Mouse (Mus musculus) intestine, embryonic 14.5 days (tissue): ENCODE measurements at regions not wholly inside any gene's neighbourhood (a gene's known extent, or its start where the extent isn't known, plus 50 kb on each side); places are given as distances from the start of the nearest gene placed in this dataset.

Source experiments
- ATAC-seq: fragments of 200-750 bp; cut with Nextera tagmentation; replicated peaks from 2 replicates; pipeline ENCODE4 v1.8.0; 2017; ENCODE audit warnings: low read depth, moderate number of reproducible peaks, moderate TSS enrichment, moderate library complexity; ENCODE audit not compliant: low FRiP score, low TSS enrichment
- DNase-seq: peaks from one replicate; pipeline ENCODE4 v3.0.0-alpha.2; 2018; ENCODE audit warnings: low spot score
- H3K27ac ChIP-seq: fragments of 300-500 bp; sonication (generic); 2 replicates; pipeline ENCODE4 v1.5.1; 2014; ENCODE audit warnings: low read depth, mild to moderate bottlenecking, control low read depth
- H3K27me3 ChIP-seq: fragments of 300-500 bp; sonication (generic); replicated peaks from 2 replicates; pipeline ENCODE4 v1.6.1; 2014; ENCODE audit warnings: low read length, control low read depth; ENCODE audit not compliant: control insufficient read depth, insufficient read depth
- H3K36me3 ChIP-seq: fragments of 300-500 bp; sonication (generic); 2 replicates; pipeline ENCODE4 v1.6.1; 2014; ENCODE audit warnings: low read length, control low read depth; ENCODE audit not compliant: control insufficient read depth, insufficient read depth
- H3K4me1 ChIP-seq: fragments of 300-500 bp; sonication (generic); replicated peaks from 2 replicates; pipeline ENCODE4 v1.6.1; 2014; ENCODE audit warnings: low read length, control low read depth, mixed read lengths; ENCODE audit not compliant: control insufficient read depth, insufficient read depth
- H3K4me2 ChIP-seq: fragments of 300-500 bp; sonication (generic); 2 replicates; pipeline ENCODE4 v1.6.1; 2014; ENCODE audit warnings: low read length
- H3K4me3 ChIP-seq: fragments of 300-500 bp; sonication (generic); 2 replicates; pipeline ENCODE4 v1.5.1; 2014; ENCODE audit warnings: low read depth, low read length, control low read depth, mixed read lengths
- H3K9ac ChIP-seq: fragments of 300-500 bp; sonication (generic); 2 replicates; pipeline ENCODE4 v1.6.1; 2014; ENCODE audit warnings: mild to moderate bottlenecking, low read length
- H3K9me3 ChIP-seq: fragments of 300-500 bp; sonication (generic); 2 replicates; pipeline ENCODE4 v1.6.1; 2016; ENCODE audit warnings: low read length, control low read depth; ENCODE audit not compliant: control insufficient read depth
- WGBS: fragments of 180-500 bp; shearing (Covaris S2); extraction: QIAGEN DNeasy Blood & Tissue Kit; methylation state at CpG from one replicate; pipeline ENCODE4 v1.1.7; 2014; 5-methylcytosine and 5-hydroxymethylcytosine counted together

DNA sequence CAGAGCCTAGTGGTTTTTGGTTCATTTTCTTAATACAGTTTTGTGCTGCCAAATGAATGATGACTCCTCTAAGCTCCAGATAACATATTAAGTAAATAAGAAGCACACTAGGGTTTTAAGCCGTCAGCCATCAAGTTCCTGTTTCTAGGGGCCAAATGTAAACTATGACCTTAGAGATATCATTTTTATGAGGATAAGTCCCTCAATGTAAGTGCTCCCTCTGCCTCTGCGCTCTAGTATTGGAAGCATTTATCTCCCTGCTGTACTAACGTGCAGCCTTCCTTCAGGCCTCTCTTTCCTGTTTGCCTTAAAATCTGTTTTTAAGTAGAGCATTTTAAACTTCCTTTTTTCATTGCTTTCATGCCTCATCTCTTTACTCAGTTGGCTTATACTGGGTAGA, 381.3 kb upstream of the Cd180 start:
- H3K4me1 ChIP-seq, result peaks cover 4% of the 10 kb centered on the region; the same call in 1 of the 2 replicates
- 16% methylated on average over 3 of the region's 3 CpGs for WGBS
- H3K9me3 ChIP-seq, result no peaks in the 10 kb centered on the region
- DNase-seq, result no peak
- no peak overlapping the region for H3K4me3 ChIP-seq
- no peaks in the 10 kb centered on the region for H3K36me3 ChIP-seq
- no peak overlapping the region for H3K27ac ChIP-seq
- ATAC-seq, result no peak
- H3K27me3 ChIP-seq, result no peaks in the 10 kb centered on the region
- H3K9ac ChIP-seq, result no peak overlapping the region
- no peak overlapping the region for H3K4me2 ChIP-seq

DNA sequence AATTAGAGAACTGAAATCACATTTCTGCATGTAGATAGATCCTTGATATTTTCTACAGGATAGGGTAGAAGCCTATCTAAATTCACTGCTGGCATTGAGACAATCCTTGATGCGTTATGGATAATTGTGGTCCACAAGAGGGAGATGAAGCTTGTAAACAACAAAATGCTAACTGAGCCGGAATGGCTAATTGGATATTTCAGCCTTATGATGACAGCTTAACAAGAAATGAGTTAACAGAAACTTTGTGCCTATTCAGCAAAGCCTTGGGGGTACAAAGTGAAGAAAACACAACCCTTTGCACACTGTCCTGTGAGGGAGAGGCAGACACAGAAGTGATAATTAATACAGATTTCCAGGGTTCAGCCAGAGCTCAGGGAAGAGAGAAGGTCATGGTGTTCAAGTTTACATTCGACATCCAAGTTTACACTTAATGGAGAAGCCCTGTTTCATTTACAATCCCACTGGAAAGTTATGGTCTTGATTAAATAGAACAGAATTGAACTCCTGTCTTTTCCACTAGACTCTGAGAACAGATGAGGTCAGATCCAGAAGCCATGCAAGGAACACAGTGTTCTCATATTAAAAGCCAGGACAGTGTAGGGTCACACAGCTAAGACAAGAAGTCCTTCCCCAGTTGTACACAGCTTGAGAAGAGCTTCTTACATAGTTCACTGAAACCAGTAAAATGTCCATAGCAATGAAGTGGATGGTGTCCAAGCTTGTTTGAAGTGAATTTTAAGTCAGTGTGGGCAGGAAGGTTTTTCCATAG, 377.3 kb upstream of the Cd180 start:
- Histone ChIP-seq H3K9ac (no peak overlapping the region), H3K27me3 (no peaks in the 10 kb centered on the region), H3K36me3 (no peaks in the 10 kb centered on the region), H3K27ac (no peak overlapping the region), H3K4me2 (no peak overlapping the region), H3K4me3 (no peak overlapping the region), H3K9me3 (no peaks in the 10 kb centered on the region), H3K4me1 (no peaks in the 10 kb centered on the region)
- ATAC-seq (no peak), DNase-seq (no peak)
- 61% methylated on average over 3 of the region's 3 CpGs for WGBS

DNA sequence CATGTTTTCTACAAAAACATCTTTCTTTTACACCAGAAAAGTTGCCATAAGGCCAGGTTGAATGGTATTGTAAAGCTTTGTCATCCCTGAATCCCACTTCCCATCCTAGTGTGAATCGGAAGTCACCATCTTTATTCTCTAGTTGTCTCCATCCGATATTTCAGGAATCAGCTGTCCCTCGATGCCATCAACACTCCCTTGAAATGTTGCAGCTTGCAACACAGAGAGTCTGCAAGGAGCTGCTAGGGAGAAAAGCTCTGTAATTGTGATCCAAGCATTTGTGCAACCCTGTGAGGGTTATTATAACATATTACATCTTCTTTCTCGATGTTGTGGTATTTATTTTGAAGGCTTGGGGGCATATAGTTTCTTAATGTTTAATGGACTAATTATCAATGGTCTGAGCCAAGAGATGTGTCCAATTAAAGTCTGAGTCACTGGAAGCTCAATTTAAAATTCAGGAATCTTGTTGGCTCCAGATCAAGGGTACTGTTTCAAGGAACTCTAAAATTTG, 374.4 kb upstream of the Cd180 start:
- H3K4me3 ChIP-seq, result no peak overlapping the region
- DNase-seq (no peak), ATAC-seq (no peak)
- H3K27ac ChIP-seq, result no peak overlapping the region
- H3K9ac ChIP-seq, result no peak overlapping the region
- no peaks in the 10 kb centered on the region for H3K36me3 ChIP-seq
- no peaks in the 10 kb centered on the region for H3K9me3 ChIP-seq
- 81% methylated on average over 4 of the region's 4 CpGs for WGBS
- H3K27me3 ChIP-seq, result no peaks in the 10 kb centered on the region
- no peak overlapping the region for H3K4me2 ChIP-seq
- H3K4me1 ChIP-seq, result no peaks in the 10 kb centered on the region

DNA sequence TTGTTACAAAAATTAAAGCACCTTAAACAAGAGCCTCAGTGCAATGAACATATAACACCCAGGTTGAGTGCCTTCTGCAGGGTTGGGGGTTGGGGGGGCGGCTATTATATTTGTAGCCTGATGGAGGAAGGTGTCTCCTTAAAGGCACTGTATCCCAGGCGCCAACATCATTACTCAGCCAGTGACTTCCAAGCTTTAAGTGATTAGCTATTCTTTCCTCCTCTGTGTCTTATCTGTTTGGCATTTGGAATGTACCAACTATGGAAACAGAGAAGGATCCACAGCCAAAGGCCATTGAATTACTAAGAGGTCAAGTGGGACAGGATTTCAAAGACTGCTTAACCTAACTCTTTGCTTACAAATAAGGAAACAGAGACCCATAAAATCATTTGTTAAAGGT, 373.9 kb upstream of the Cd180 start:
- Histone ChIP-seq H3K36me3 (no peaks in the 10 kb centered on the region), H3K27ac (no peak overlapping the region), H3K4me2 (no peak overlapping the region), H3K4me1 (no peaks in the 10 kb centered on the region), H3K27me3 (no peaks in the 10 kb centered on the region), H3K9ac (no peak overlapping the region), H3K9me3 (no peaks in the 10 kb centered on the region), H3K4me3 (no peak overlapping the region)
- 72% methylated on average over 2 of the region's 2 CpGs for WGBS
- ATAC-seq (no peak), DNase-seq (no peak)

DNA sequence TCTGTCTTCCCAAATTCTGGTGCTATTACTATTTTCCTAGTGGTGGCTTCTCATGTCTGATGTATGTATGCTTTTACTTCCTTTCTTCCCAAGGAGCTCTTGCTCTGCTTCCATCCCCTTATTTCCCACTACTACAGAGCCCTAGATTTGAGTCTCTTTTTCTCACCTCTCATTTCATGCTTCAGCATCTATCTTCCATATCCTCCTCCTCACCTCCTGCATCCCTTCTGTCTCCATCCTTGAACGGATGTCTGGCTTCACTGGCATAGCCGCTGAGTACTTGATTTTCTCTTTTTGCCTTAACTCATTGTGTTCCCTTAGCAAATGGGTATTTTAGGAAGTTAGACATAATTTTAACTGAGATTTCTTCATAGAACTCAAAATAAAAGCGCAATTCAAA, 369.5 kb upstream of the Cd180 start:
- H3K27ac ChIP-seq, result no peak overlapping the region
- no peaks in the 10 kb centered on the region for H3K27me3 ChIP-seq
- DNase-seq, result no peak
- no peaks in the 10 kb centered on the region for H3K9me3 ChIP-seq
- ATAC-seq, result no peak
- no peaks in the 10 kb centered on the region for H3K36me3 ChIP-seq
- WGBS, result 91% methylated on average over 3 of the region's 3 CpGs
- H3K4me2 ChIP-seq, result no peak overlapping the region
- no peaks in the 10 kb centered on the region for H3K4me1 ChIP-seq
- H3K4me3 ChIP-seq, result no peak overlapping the region
- H3K9ac ChIP-seq, result no peak overlapping the region

DNA sequence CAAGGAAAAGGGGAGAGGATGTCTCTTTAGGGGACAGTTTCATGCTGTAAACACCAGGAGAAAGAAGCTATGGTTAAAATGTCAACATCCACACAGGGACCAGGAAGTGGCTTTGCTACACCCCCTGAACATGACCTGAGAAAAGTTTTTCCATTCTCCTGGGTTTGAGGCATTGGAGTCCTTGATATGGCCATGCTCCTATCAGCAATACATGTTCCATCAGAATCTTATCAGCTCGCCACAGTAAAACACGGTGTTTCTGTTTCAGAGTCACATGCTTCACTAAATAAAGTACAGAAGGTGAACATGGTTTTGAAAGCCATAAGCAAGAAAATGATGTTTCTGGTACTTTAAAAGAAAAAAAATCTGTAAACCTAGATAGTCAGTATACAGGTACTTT, 367.4 kb upstream of the Cd180 start:
- Histone ChIP-seq H3K9me3 (no peaks in the 10 kb centered on the region), H3K4me2 (no peak overlapping the region), H3K4me1 (no peaks in the 10 kb centered on the region), H3K9ac (no peak overlapping the region), H3K36me3 (no peaks in the 10 kb centered on the region), H3K27ac (no peak overlapping the region), H3K27me3 (no peaks in the 10 kb centered on the region), H3K4me3 (no peak overlapping the region)
- ATAC-seq, result no peak
- no peak for DNase-seq
- WGBS, result 71% methylated on average over 2 of the region's 2 CpGs

DNA sequence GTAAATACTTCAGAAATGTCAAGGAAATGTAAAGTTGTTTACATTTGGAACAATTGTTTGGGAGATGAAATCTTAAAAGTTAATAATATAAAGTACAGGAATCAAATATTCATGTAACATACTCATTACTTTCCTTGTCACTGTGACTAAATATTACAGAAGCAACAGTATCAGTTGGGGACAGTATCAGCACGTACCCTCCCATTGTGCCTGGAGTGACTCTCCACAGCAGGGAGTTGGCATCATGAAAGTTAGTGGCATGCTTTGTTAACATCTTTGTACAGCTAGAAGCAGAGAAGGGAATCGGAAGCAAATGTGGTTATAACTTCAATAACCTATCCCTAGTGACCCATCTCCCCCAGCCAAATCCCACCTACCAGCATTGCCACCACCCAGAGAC, 366.8 kb upstream of the Cd180 start:
- DNase-seq, result no peak
- 74% methylated on average over 2 of the region's 2 CpGs for WGBS
- H3K4me1 ChIP-seq, result peaks cover 5% of the 10 kb centered on the region; the same call in 1 of the 2 replicates
- no peaks in the 10 kb centered on the region for H3K27me3 ChIP-seq
- no peak for ATAC-seq
- no peak overlapping the region for H3K27ac ChIP-seq
- H3K4me2 ChIP-seq, result no peak overlapping the region
- no peaks in the 10 kb centered on the region for H3K36me3 ChIP-seq
- H3K4me3 ChIP-seq, result no peak overlapping the region
- no peaks in the 10 kb centered on the region for H3K9me3 ChIP-seq
- H3K9ac ChIP-seq, result no peak overlapping the region

DNA sequence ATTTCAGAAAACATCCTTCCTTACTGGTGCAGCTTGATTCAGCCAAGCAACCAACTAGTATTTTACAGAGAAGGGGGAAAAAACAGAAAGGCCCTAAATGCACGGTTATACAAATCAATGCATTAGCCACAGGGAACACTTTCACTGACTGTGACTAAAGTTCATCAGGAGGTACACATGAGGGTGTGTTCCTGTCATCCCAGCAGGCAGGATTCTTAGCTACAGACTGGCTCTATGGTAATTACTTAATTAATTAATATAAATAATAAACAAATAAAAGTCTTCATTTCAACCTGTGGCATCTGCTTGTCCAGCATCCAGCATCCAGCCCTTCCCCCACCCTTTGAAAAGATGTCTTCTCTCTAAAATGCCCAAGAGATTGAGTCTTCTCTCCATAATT, 359.7 kb upstream of the Cd180 start:
- no peak overlapping the region; the same call in 1 of the 2 replicates for H3K4me2 ChIP-seq
- H3K9ac ChIP-seq, result no peak overlapping the region
- no peaks in the 10 kb centered on the region for H3K27me3 ChIP-seq
- DNase-seq (no peak), ATAC-seq (no peak)
- WGBS, result 48% methylated on average over 1 of the region's 1 CpGs
- H3K4me3 ChIP-seq, result no peak overlapping the region
- peaks cover 12% of the 10 kb centered on the region; the same call in 1 of the 2 replicates for H3K4me1 ChIP-seq
- H3K9me3 ChIP-seq, result no peaks in the 10 kb centered on the region
- no peak overlapping the region for H3K27ac ChIP-seq
- no peaks in the 10 kb centered on the region for H3K36me3 ChIP-seq

DNA sequence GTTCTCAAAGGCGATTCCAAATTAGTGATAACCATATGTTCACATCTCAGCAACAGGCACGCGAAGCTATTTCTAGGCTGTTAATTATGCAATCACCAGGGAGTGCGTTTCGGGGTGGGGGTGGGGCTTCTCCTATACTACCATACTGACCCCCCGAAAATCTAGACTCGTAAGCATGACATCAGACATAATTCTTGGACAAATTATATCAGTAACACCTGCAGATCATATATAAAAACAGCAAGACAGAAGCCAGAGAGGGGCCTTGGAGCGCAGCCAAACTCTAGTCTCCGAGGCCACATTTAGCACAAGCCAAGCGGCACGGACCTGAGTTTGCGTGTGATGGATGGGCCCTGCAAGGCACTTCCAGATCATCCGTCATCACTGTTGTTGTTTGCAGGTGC, 359.2 kb upstream of the Cd180 start:
- ATAC-seq, result 0 out of 2 replicates have a peak, but pooled peaks have one; percentile 27
- DNase-seq, result peak; percentile 74
- peak overlapping the region; percentile 12 for H3K4me2 ChIP-seq

More for the DNA sequence above, 359.2 kb upstream of the Cd180 start:
- no peaks in the 10 kb centered on the region for H3K36me3 ChIP-seq
- peaks cover 12% of the 10 kb centered on the region; the same call in 1 of the 2 replicates for H3K4me1 ChIP-seq
- H3K27me3 ChIP-seq, result no peaks in the 10 kb centered on the region
- WGBS, result 27% methylated on average over 13 of the region's 13 CpGs
- no peak overlapping the region for H3K27ac ChIP-seq
- no peak overlapping the region for H3K4me3 ChIP-seq
- no peak overlapping the region for H3K9ac ChIP-seq
- no peaks in the 10 kb centered on the region for H3K9me3 ChIP-seq
